Mouse (Mus musculus) olfactory bulb, adult 2 months (tissue): ENCODE measurements at regions not wholly inside any gene's neighbourhood (a gene's known extent, or its start where the extent isn't known, plus 50 kb on each side); places are given as distances from the start of the nearest gene placed in this dataset.

Source experiments
- H3K27ac ChIP-seq: fragments of 200-500 bp; 2 replicates; pipeline ENCODE4 v1.5.1; 2012; ENCODE audit warnings: low read depth, low read length; ENCODE audit not compliant: insufficient read depth
- H3K4me1 ChIP-seq: fragments of 200-500 bp; 2 replicates; pipeline ENCODE4 v1.6.1; 2012; ENCODE audit warnings: low read length; ENCODE audit not compliant: control insufficient read depth, insufficient read depth
- H3K4me3 ChIP-seq: fragments of 200-500 bp; 2 replicates; pipeline ENCODE4 v1.5.1; 2012; ENCODE audit warnings: mild to moderate bottlenecking, low read depth, low read length, moderate library complexity; ENCODE audit not compliant: insufficient read depth
- CTCF ChIP-seq: fragments of 200-500 bp; IDR thresholded peaks from 2 replicates; pipeline ENCODE4 v1.5.1; 2012; ENCODE audit warnings: low read depth, mild to moderate bottlenecking, low read length, moderate library complexity; ENCODE audit not compliant: insufficient read depth
- POLR2A ChIP-seq: fragments of 200-500 bp; IDR thresholded peaks from 2 replicates; pipeline ENCODE4 v1.6.1; 2012; ENCODE audit warnings: mild to moderate bottlenecking, low read depth, low read length, moderate library complexity; ENCODE audit not compliant: insufficient read depth
- WGBS: fragments of 180-500 bp; shearing (Covaris S2); methylation state at CpG from one replicate; pipeline ENCODE4 v1.1.7; 2018; 5-methylcytosine and 5-hydroxymethylcytosine counted together

- H3K4me3 ChIP-seq = no peak overlapping the region
- no peak overlapping the region for H3K27ac ChIP-seq
- TF ChIP-seq CTCF (no peak), POLR2A (no peak)
- 96% methylated on average over 21 of the region's 21 CpGs for WGBS
- no peaks in the 10 kb centered on the region for H3K4me1 ChIP-seq
Measured at GRCm38 (mm10) chr15:62218346-62219080, 1295.7 kb upstream of the A1bg start.

GRCm38 (mm10) chr15:62216688-62217477, 1294.1 kb upstream of the A1bg start:
- WGBS = 80% methylated on average over 8 of the region's 8 CpGs
- H3K4me3 ChIP-seq = no peak overlapping the region
- TF ChIP-seq POLR2A = no peak
- TF ChIP-seq CTCF = no peak
- no peaks in the 10 kb centered on the region for H3K4me1 ChIP-seq
- H3K27ac ChIP-seq = no peak overlapping the region

GRCm38 (mm10) chr15:62215616-62216398, 1293.0 kb upstream of the A1bg start:
- no peaks in the 10 kb centered on the region for H3K4me1 ChIP-seq
- TF ChIP-seq CTCF (no peak), POLR2A (no peak)
- no peak overlapping the region for H3K27ac ChIP-seq
- H3K4me3 ChIP-seq = no peak overlapping the region
- WGBS = 72% methylated on average over 8 of the region's 8 CpGs

GRCm38 (mm10) chr15:62214300-62214699, 1291.5 kb upstream of the A1bg start:
- no peaks in the 10 kb centered on the region for H3K4me1 ChIP-seq
- no peak overlapping the region for H3K4me3 ChIP-seq
- no peak overlapping the region for H3K27ac ChIP-seq
- TF ChIP-seq POLR2A = no peak
- TF ChIP-seq CTCF = no peak
- 98% methylated on average over 4 of the region's 4 CpGs for whole genome bisulfite sequencing

GRCm38 (mm10) chr15:62212283-62212910, 1289.6 kb upstream of the A1bg start:
- TF ChIP-seq POLR2A (no peak), CTCF (no peak)
- WGBS = 64% methylated on average over 5 of the region's 5 CpGs
- Histone ChIP-seq H3K4me3 (no peak overlapping the region), H3K4me1 (no peaks in the 10 kb centered on the region), H3K27ac (no peak overlapping the region)

GRCm38 (mm10) chr15:62209881-62210481, 1287.2 kb upstream of the A1bg start:
- no peak for TF ChIP-seq POLR2A
- TF ChIP-seq CTCF = no peak
- Histone ChIP-seq H3K4me3 (no peak overlapping the region), H3K27ac (no peak overlapping the region), H3K4me1 (no peaks in the 10 kb centered on the region)
- 66% methylated on average over 5 of the region's 5 CpGs for WGBS

GRCm38 (mm10) chr15:62209296-62209695, 1286.5 kb upstream of the A1bg start:
- Histone ChIP-seq H3K27ac (no peak overlapping the region), H3K4me3 (no peak overlapping the region), H3K4me1 (no peaks in the 10 kb centered on the region)
- 100% methylated on average over 3 of the region's 3 CpGs for WGBS
- TF ChIP-seq CTCF = no peak
- TF ChIP-seq POLR2A = no peak

- no peak overlapping the region for H3K4me3 ChIP-seq
- 57% methylated on average over 4 of the region's 4 CpGs for WGBS
- no peaks in the 10 kb centered on the region for H3K4me1 ChIP-seq
- TF ChIP-seq CTCF (no peak), POLR2A (no peak)
- H3K27ac ChIP-seq = no peak overlapping the region
Measured at GRCm38 (mm10) chr15:62206502-62206902, 1283.7 kb upstream of the A1bg start.
